Mouse (Mus musculus) heart, embryonic 13.5 days (tissue): ENCODE measurements at regions not wholly inside any gene's neighbourhood (a gene's known extent, or its start where the extent isn't known, plus 50 kb on each side); places are given as distances from the start of the nearest gene placed in this dataset.

Source experiments
- ATAC-seq: fragments of 200-750 bp; cut with Nextera tagmentation; 2 replicates; pipeline ENCODE4 v1.8.0; 2017; ENCODE audit warnings: moderate TSS enrichment; ENCODE audit not compliant: insufficient number of reproducible peaks, low FRiP score, low TSS enrichment; ENCODE audit errors: extremely low read depth
- H3K27ac ChIP-seq: fragments of 300-500 bp; sonication (generic); replicated peaks from 2 replicates; pipeline ENCODE4 v1.5.1; 2015; ENCODE audit warnings: moderate library complexity, mild to moderate bottlenecking, inconsistent platforms
- H3K27me3 ChIP-seq: fragments of 300-500 bp; sonication (generic); replicated peaks from 2 replicates; pipeline ENCODE4 v1.6.1; 2015; ENCODE audit warnings: mild to moderate bottlenecking, inconsistent platforms
- H3K36me3 ChIP-seq: fragments of 300-500 bp; sonication (generic); 2 replicates; pipeline ENCODE4 v1.6.1; 2015; ENCODE audit warnings: mild to moderate bottlenecking, inconsistent platforms
- H3K4me1 ChIP-seq: fragments of 300-500 bp; sonication (generic); 2 replicates; pipeline ENCODE4 v1.6.1; 2015; ENCODE audit warnings: inconsistent platforms
- H3K4me2 ChIP-seq: fragments of 300-500 bp; sonication (generic); 2 replicates; pipeline ENCODE4 v1.6.1; 2015; ENCODE audit warnings: inconsistent platforms, mild to moderate bottlenecking, moderate library complexity
- H3K4me3 ChIP-seq: fragments of 300-500 bp; sonication (generic); 2 replicates; pipeline ENCODE4 v1.5.1; 2015; ENCODE audit warnings: moderate library complexity, mild to moderate bottlenecking, inconsistent platforms
- H3K9ac ChIP-seq: fragments of 300-500 bp; sonication (generic); 2 replicates; pipeline ENCODE4 v1.6.1; 2015; ENCODE audit warnings: inconsistent platforms, mild to moderate bottlenecking, moderate library complexity
- H3K9me3 ChIP-seq: fragments of 300-500 bp; sonication (generic); 2 replicates; pipeline ENCODE4 v1.6.1; 2016; ENCODE audit warnings: inconsistent platforms
- WGBS: fragments of 180-500 bp; shearing (Covaris S2); methylation state at CpG from one replicate; pipeline ENCODE4 v1.1.7; 2015; ENCODE audit warnings: mixed read lengths; 5-methylcytosine and 5-hydroxymethylcytosine counted together

DNA sequence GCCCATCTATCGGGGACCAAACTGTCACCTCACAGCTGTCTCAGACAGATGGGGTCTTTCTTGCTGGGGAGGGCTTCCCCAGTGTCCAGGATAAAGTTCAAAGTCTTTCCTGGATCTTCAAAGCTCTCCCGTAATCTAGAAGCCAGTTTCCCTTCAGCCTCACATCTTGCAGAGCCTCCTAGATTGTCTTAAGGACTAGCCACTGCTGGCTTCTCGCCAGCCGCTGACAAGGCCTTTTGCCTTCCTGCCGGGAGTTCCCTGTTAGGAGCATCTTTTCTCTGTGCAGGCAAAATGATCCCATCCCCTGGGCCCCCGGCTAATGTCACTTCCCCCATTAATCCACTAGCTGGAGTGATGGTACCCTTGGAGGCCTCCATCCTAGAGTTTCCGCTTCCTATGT lies 103.1 kb upstream of the 1600014C23Rik start:
- no peak overlapping the region for H3K27ac ChIP-seq
- no peak for ATAC-seq
- 0 out of 2 replicates have a peak overlapping the region, but pooled peaks have one; percentile 7 for H3K9ac ChIP-seq

DNA sequence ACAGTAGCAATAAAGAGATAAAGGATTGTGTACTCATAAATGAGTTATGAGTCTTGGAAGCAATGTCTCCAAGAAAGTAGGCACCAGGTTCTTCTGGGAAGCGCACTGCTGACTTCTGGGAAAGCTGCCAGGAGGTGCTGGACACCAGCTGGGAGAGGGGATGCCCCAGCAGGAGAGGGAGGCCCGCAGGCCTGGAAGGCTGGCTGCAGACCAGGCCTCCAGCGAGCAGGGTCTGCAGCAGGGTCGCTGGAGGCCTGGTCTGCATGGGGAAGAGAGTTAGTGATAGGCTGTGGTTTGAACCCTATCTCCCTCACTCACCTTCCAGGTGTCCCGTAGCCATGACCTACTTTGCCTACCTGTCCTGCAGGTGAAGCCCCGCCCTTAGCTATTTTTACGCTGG lies 102.6 kb upstream of the 1600014C23Rik start:
- Histone ChIP-seq H3K4me1 (peaks cover 10% of the 10 kb centered on the region; the same call in 1 of the 2 replicates), H3K9me3 (peaks cover 3% of the 10 kb centered on the region; the same call in 1 of the 2 replicates), H3K4me3 (no peak overlapping the region), H3K36me3 (no peaks in the 10 kb centered on the region), H3K4me2 (no peak overlapping the region), H3K9ac (0 out of 2 replicates have a peak overlapping the region, but pooled peaks have one; percentile 7), H3K27ac (no peak overlapping the region), H3K27me3 (peaks cover 16% of the 10 kb centered on the region; the same call in 1 of the 2 replicates)
- no peak for ATAC-seq
- 52% methylated on average over 7 of the region's 7 CpGs for WGBS

More for the DNA sequence above, 103.1 kb upstream of the 1600014C23Rik start:
- peaks cover 18% of the 10 kb centered on the region; the same call in 1 of the 2 replicates for H3K27me3 ChIP-seq
- H3K36me3 ChIP-seq: no peaks in the 10 kb centered on the region
- H3K9me3 ChIP-seq: no peaks in the 10 kb centered on the region
- 46% methylated on average over 7 of the region's 7 CpGs for WGBS
- peaks cover 10% of the 10 kb centered on the region; the same call in 1 of the 2 replicates for H3K4me1 ChIP-seq
- no peak overlapping the region for H3K4me3 ChIP-seq
- H3K4me2 ChIP-seq: no peak overlapping the region

DNA sequence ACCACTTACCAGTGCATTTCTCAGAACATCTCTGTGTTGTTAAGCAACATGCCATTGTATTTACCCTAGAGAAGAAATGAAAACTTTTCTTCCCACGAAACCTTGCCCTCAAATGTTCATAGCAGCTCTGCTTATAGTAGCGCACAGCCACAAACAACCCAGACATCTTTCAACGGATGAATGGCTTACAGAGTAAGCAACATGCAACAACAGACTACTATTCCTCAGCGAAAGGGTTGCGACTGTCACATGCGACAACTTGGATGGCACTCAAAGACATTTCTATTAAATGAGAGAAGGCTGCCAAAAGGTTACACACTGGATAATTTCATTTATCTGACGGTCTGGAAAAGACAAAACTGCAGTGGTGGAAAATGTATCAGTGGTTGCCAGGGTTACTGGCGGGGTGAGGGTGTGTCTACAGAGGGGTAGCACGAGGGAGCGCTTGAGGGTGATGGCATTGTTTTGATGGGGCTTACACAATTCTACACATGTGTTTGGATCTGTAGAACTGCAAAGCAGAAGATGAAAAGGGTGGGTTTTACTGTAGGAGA lies 101.0 kb upstream of the 1600014C23Rik start:
- Histone ChIP-seq H3K36me3 (no peaks in the 10 kb centered on the region), H3K4me1 (peaks cover 10% of the 10 kb centered on the region; the same call in 1 of the 2 replicates), H3K27me3 (peaks cover 10% of the 10 kb centered on the region; the same call in 1 of the 2 replicates), H3K9ac (no peak overlapping the region), H3K9me3 (peaks cover 17% of the 10 kb centered on the region), H3K27ac (no peak overlapping the region), H3K4me2 (no peak overlapping the region), H3K4me3 (no peak overlapping the region)
- no peak for ATAC-seq
- 74% methylated on average over 10 of the region's 10 CpGs for WGBS

DNA sequence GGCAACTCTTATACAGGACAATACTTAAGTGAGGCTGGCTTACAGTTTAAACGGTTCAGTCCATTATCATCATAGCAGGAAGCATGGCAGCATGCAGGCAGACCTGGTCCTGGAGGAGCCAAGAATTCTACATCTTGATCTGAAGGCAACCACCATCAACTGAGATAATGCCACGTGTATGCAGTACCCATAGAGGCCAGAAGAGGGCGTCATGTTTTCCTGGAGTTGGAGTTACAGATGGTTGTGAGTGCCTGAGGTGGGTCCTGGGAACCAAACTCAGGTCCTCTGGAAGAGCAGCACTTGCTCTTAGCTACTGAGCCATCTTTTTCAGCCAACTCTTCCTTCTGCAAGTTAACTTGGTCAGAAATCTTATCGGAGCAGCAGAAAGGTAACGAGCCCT lies 96.7 kb upstream of the 1600014C23Rik start:
- Histone ChIP-seq H3K4me1 (no peaks in the 10 kb centered on the region), H3K27me3 (0 out of 2 replicates have a peak, but pooled peaks cover 4% of the 10 kb centered on the region), H3K4me2 (no peak overlapping the region), H3K9me3 (peaks cover 17% of the 10 kb centered on the region), H3K4me3 (no peak overlapping the region), H3K9ac (no peak overlapping the region), H3K36me3 (no peaks in the 10 kb centered on the region), H3K27ac (no peak overlapping the region)
- 73% methylated on average over 5 of the region's 5 CpGs for WGBS
- no peak for ATAC-seq

DNA sequence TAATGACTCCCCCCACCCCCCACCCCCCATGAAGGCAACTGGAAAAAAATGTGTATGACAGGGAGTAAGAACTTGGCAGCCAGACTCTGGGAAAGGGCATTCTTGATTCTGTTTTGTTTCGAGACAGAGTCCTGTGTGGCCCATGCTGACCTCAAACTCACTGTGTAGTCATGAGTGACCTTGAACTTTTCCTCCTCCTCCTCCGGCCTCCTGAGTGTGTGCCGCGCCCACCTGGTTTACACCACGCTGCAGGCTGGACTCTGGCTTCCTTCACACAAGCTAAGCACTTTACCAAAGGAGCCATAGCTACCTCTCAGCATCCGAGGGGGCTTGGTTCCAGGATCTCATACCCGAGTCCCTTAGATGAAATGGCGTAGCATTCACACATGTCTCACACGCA lies 95.9 kb upstream of the 1600014C23Rik start:
- Histone ChIP-seq H3K9me3 (peaks cover 17% of the 10 kb centered on the region), H3K4me2 (no peak overlapping the region), H3K9ac (no peak overlapping the region), H3K4me1 (no peaks in the 10 kb centered on the region), H3K27me3 (peaks cover 6% of the 10 kb centered on the region; the same call in 1 of the 2 replicates), H3K36me3 (no peaks in the 10 kb centered on the region), H3K4me3 (no peak overlapping the region), H3K27ac (no peak overlapping the region)
- WGBS: 84% methylated on average over 9 of the region's 9 CpGs
- ATAC-seq: no peak

DNA sequence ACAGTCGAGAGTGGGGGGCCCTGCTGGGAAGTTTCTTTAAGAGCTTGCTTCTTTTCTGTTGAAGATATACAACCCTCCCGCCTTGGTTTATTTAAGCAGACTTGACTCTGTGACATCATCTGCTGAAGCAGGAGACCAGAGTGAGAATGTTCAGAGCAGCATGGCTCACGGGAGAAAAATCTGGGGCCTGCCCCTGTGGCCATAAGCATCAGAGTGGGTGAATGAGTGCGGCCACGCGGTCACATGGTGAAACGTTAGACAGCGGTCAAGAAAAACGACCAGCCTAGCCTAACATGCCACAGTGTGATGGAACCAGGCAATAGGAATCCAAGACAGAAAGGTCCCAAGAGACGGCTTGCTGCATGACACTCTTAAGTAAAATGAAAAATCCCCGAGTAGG lies 95.2 kb upstream of the 1600014C23Rik start:
- Histone ChIP-seq H3K27ac (no peak overlapping the region), H3K4me3 (no peak overlapping the region), H3K4me1 (no peaks in the 10 kb centered on the region), H3K27me3 (peaks cover 8% of the 10 kb centered on the region; the same call in 1 of the 2 replicates), H3K4me2 (no peak overlapping the region), H3K36me3 (no peaks in the 10 kb centered on the region), H3K9ac (no peak overlapping the region), H3K9me3 (peaks cover 17% of the 10 kb centered on the region)
- WGBS: 80% methylated on average over 11 of the region's 11 CpGs
- no peak for ATAC-seq

DNA sequence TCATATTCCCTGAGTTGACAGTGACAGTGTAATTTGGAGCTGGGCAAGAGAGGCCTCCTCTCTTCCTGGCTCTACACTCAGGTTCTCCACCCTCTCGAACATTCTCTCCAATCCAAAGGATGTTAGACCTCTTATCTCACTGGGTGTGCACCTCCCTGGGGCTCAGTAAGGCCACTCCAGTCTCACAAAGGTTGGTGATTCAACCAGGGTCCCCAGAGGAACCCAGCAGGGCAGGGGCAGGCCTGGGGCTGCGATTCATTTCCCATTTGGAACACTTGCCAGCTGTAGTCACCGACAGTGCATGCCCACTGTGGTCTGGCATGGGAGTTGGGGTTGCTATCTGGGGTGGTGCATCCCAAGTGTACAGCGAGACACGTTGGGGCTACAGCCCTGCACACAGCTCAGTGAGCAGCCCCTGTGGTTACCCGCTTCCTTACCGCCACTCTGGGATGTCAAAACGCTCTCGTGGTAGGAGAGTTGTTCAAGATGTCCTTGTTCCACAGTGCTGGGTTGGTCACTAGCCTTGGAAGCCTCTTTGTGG lies 94.7 kb upstream of the 1600014C23Rik start:
- H3K4me3 ChIP-seq: no peak overlapping the region
- H3K36me3 ChIP-seq: no peaks in the 10 kb centered on the region
- H3K9me3 ChIP-seq: peaks cover 17% of the 10 kb centered on the region
- no peak for ATAC-seq
- H3K27ac ChIP-seq: no peak overlapping the region
- H3K9ac ChIP-seq: no peak overlapping the region
- H3K27me3 ChIP-seq: peaks cover 12% of the 10 kb centered on the region; the same call in 1 of the 2 replicates
- WGBS: 78% methylated on average over 9 of the region's 9 CpGs
- no peak overlapping the region for H3K4me2 ChIP-seq
- no peaks in the 10 kb centered on the region for H3K4me1 ChIP-seq

DNA sequence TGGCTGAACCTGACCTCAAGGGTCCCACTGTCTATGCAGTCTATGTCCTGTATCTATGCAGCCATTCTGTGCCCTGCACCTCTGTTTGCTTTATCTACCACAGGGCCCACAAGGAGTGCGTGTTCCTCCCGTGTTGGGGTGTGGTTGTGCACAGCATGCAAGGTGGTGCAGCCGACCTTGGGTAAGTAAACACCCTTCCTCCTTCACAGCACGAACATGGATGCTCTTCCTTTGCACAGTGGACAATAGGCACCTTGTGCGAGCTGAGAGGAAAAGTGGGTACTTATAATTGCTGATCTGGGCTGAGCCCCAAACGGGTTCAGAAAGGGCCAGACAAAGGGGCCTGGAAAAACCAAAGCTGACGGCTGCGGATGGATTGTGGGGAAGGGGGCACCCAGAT lies 91.3 kb upstream of the 1600014C23Rik start:
- Histone ChIP-seq H3K36me3 (no peaks in the 10 kb centered on the region), H3K27ac (no peak overlapping the region), H3K9ac (no peak overlapping the region), H3K9me3 (peaks cover 1% of the 10 kb centered on the region), H3K4me2 (no peak overlapping the region), H3K27me3 (peaks cover 24% of the 10 kb centered on the region), H3K4me3 (no peak overlapping the region), H3K4me1 (no peaks in the 10 kb centered on the region)
- 67% methylated on average over 8 of the region's 8 CpGs for WGBS
- no peak for ATAC-seq

DNA sequence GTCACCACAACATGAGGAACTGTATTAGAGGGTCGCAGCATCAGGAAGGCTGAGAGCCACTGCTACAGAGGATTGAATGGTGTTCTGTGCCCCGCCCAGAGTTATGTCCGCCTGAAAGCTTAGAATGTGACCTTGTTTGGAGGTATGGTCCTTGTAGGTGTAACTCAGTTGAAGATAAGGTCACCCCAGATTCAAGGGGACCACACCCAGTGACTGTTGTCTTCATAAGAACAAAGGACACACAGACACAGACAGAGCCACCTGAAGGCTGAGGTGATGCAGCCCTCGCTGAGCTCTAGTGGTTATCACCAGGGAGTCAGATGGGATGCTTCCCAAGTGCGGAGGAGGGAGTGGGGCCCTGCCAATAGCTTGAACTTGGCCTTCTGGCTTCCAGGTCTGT lies 89.9 kb upstream of the 1600014C23Rik start:
- no peaks in the 10 kb centered on the region for H3K9me3 ChIP-seq
- ATAC-seq: no peak
- H3K27me3 ChIP-seq: peaks cover 39% of the 10 kb centered on the region
- no peak overlapping the region for H3K4me3 ChIP-seq
- 65% methylated on average over 5 of the region's 5 CpGs for WGBS
- H3K4me1 ChIP-seq: no peaks in the 10 kb centered on the region
- H3K27ac ChIP-seq: no peak overlapping the region
- no peak overlapping the region for H3K4me2 ChIP-seq
- H3K36me3 ChIP-seq: no peaks in the 10 kb centered on the region
- no peak overlapping the region for H3K9ac ChIP-seq

DNA sequence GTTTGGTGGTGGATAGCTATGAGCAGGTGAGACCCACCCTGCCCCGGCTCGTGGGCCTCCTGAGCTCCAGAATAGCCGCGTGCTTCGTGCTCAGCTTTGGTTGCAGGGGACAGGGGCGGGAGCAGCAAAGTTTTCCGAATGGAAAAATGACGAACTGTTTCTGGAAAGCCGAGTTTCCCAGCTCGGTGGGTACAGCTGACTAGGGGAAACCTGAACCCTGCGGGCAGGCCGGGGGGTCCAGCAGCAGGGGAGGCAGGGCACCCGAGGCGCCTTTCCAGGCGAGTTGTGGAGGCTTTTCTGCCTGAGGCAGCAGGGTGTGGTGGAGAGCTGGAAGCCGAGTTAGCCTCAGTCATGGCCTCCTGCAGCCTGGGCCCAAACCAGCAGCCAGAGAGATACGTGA lies 88.8 kb upstream of the 1600014C23Rik start:
- no peak overlapping the region for H3K4me3 ChIP-seq
- no peaks in the 10 kb centered on the region for H3K9me3 ChIP-seq
- no peak overlapping the region for H3K4me2 ChIP-seq
- H3K4me1 ChIP-seq: no peaks in the 10 kb centered on the region
- no peaks in the 10 kb centered on the region for H3K36me3 ChIP-seq
- peaks cover 45% of the 10 kb centered on the region for H3K27me3 ChIP-seq
- 70% methylated on average over 17 of the region's 17 CpGs for WGBS
- ATAC-seq: no peak
- no peak overlapping the region for H3K27ac ChIP-seq
- no peak overlapping the region for H3K9ac ChIP-seq

DNA sequence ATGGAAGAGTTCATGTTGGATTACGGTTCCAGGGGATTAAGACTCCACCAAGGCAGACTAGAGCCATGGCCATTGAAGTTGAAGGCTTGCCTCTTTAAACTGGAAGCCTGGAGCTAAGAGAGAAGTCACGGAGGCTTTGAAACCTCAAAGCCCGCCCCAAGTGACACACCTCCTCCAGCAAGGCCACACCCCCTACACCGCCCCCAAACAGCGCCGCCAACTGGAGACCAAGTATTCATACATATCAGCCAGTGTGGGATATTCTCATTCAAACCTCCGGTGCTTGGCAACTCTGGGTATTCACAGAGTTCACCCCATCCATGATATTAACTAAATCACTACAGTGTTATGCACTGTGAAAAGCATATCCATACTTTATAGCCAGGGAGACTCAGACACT lies 87.7 kb upstream of the 1600014C23Rik start:
- Histone ChIP-seq H3K36me3 (no peaks in the 10 kb centered on the region), H3K27ac (no peak overlapping the region), H3K9me3 (no peaks in the 10 kb centered on the region), H3K4me2 (no peak overlapping the region), H3K4me3 (no peak overlapping the region), H3K9ac (no peak overlapping the region), H3K27me3 (peaks cover 55% of the 10 kb centered on the region), H3K4me1 (peaks cover 3% of the 10 kb centered on the region)
- no peak for ATAC-seq
- WGBS: 85% methylated on average over 7 of the region's 7 CpGs

DNA sequence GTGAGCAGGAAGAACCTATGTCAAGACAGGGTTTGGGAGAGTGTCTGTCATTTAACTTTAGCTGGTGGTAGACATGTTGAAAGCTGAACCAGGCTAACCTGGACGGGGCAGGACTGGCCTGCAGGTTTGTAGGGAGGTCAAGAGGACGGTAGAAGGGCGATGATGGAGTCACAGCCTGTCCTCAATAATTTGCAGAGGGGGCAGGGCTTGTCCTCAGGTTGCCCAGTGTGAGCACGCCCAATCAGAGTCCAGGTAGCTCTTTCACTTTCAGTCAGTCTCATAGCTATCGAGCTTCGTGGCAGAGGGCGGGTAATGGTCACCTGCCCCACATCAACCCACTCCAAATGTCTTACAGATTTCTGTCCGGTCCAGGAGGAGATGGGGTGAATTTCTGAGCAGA lies 85.5 kb upstream of the 1600014C23Rik start:
- H3K4me1 ChIP-seq: peaks cover 25% of the 10 kb centered on the region
- no peak overlapping the region for H3K9ac ChIP-seq
- no peaks in the 10 kb centered on the region for H3K9me3 ChIP-seq
- no peak for ATAC-seq
- H3K4me3 ChIP-seq: no peak overlapping the region
- H3K27me3 ChIP-seq: peaks cover 63% of the 10 kb centered on the region
- no peak overlapping the region for H3K4me2 ChIP-seq
- H3K36me3 ChIP-seq: no peaks in the 10 kb centered on the region
- H3K27ac ChIP-seq: no peak overlapping the region
- 78% methylated on average over 8 of the region's 8 CpGs for whole genome bisulfite sequencing
